Mouse (Mus musculus) brown adipose tissue, adult 24 weeks (tissue): ENCODE data around the gene Rnf111. TPM values are rescaled to one million over a fixed set of nuclear protein-coding genes. Genes with fewer than 3 reads are reported as not detected.
A peak's percentile ranks its signal among the peaks of the same experiment; 100 is the strongest.
"Not testable (repeated sequence)": the region's sequence is repeated elsewhere in the genome, so short reads cannot be mapped to it uniquely, and the experiment has no call there.

Source experiments
- H3K27ac ChIP-seq: fragments of 200-500 bp; replicated peaks from 2 replicates; pipeline ENCODE4 v1.5.1; 2012; ENCODE audit warnings: low read depth, mild to moderate bottlenecking, low read length
- H3K4me1 ChIP-seq: fragments of 200-500 bp; 2 replicates; pipeline ENCODE4 v1.6.1; 2012; ENCODE audit warnings: low read length, mixed read lengths; ENCODE audit not compliant: control insufficient read depth, insufficient read depth, insufficient read length
- H3K4me3 ChIP-seq: fragments of 200-500 bp; 2 replicates; pipeline ENCODE4 v1.5.1; 2012; ENCODE audit warnings: low read depth, mild to moderate bottlenecking, low read length, moderate library complexity; ENCODE audit not compliant: insufficient read depth
- polyA plus RNA-seq: library from polyadenylated mRNA; stranded (reverse); fragments of >200 nt; gene quantifications from 2 replicates; pipeline ENCODE4 v1.2.4, GENCODE M21; 2012; ENCODE audit not compliant: missing spikeins, insufficient read depth, insufficient read length

Gene Rnf111
- 11.6 and 13.3 TPM in 2 replicates for polyA plus RNA-seq

DNA sequence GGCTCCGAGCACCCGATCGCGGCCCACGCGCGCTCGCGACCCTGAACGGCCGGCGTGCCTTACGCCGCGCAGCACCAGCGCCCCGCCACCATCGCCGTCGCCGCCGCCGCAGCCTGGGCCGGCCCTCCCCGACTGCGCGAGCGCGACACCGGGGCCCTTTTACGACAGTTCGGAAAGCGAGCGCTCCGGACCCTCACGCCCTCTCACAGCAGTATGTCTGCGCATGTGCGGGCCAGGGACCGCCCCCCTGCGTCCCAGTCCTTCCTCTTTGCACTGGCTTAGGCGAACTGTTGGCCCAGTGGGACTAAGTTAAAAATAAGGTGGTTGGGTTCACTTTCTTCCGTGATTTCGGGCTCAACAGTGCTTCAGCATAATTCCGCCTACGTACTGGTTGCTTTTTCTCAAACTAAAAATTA is at the start of gene Rnf111:
Gene Rnf111 (minus strand): TSS at position 100 of the 416 bp plus-strand sequence.
- Histone ChIP-seq H3K4me3 (peak within 1 kb of the TSS; percentile 98), H3K4me1 (peaks cover 3% of the 10 kb centered on the region), H3K27ac (peak within 1 kb of the TSS; percentile 98)

- not testable (repeated sequence) for H3K4me1 ChIP-seq, H3K27ac ChIP-seq, H3K4me3 ChIP-seq
Observed at GRCm38 (mm10) chr9:70552233-70552632, 48.7 kb upstream of the Rnf111 start.

DNA sequence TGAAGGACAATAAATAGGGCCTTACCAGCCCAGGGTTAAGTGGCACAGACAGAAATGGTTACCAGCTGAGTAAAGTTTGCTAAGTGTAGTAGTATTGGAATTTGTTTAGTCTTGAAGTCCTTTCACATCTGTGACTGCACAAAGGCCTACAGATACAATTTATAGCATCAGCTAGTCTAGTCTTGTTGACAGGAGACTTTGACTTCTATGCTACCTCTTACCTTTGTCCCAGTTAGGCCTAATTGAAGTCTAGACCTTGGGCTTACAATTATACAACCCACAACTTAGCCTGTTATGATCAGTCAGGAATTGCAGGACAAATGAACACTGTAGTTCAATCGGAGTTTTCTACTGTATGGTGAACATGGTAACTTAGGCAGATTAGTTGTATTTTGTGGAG is 48.0 kb upstream of the Rnf111 start:
- H3K4me3 ChIP-seq, result no peak overlapping the region
- H3K4me1 ChIP-seq, result no peaks in the 10 kb centered on the region; the same call in 1 of the 2 replicates
- H3K27ac ChIP-seq, result no peak overlapping the region

DNA sequence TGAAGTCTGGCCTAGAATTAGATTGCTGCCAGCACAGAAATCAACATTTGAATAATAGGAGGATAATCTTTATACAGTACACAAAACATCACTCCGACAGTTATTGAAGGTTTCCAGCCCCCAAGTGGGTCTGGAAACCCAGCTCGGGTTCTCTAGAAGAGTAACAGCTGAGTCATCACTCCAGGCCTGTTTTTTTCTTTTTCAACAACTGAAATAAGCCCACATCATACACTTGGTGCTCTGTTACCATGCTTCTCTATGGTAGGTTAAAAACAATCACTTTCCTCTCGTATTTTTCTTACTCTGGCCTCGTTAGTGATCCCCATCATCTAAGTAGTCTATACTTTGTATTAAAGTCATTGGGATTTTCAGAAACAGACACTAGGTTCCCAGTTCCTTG is 44.8 kb upstream of the Rnf111 start:
- Histone ChIP-seq H3K4me1 (no peaks in the 10 kb centered on the region; the same call in 1 of the 2 replicates), H3K4me3 (no peak overlapping the region), H3K27ac (no peak overlapping the region)

DNA sequence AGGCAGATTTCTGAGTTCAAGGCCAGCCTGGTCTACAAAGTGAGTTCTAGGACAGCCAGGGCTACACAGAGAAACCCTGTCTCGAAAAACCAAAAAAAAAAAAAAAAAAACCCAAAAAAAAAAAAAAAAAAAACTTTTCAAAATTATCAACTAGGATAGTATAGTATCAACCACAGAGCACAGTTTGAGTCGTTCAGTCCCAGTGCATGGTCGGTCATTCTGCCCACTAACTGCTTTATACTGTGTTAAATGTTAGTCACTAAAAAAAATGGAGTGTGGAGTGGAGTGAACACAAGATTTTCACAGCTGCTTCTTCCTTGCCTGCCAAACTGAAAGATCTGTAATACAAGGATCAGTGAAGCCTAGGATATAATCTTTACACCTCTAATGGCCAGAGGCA is 43.1 kb upstream of the Rnf111 start:
- H3K4me3 ChIP-seq, H3K27ac ChIP-seq: not testable (repeated sequence)

GRCm38 (mm10) chr9:70544831-70545230 is 41.3 kb upstream of the Rnf111 start:
- H3K4me1 ChIP-seq, result no peaks in the 10 kb centered on the region
- no peak overlapping the region for H3K27ac ChIP-seq
- H3K4me3 ChIP-seq, result no peak overlapping the region

More for the DNA sequence above, 43.1 kb upstream of the Rnf111 start:
- H3K4me1 ChIP-seq, result not testable (repeated sequence)

DNA sequence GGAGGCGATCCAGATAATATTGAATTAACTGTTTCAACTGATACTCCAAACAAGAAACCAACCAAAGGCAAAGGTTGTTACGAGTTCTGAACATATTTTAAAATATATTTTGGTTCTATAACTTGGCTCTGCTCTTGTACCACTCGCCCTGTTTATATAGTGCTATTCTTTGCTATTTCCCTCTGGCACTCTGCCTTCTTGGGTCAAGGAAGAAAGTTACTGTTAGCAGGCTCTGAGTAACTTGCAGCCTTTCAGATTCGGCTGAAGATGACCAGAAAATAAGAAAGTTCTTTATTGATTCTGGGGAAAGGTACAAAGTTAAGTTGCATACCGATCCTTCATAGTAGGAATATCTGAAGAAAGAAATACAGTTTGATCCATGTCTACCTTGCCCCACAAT is 40.5 kb upstream of the Rnf111 start:
- no peak overlapping the region for H3K4me3 ChIP-seq

GRCm38 (mm10) chr9:70543048-70543880 is 39.7 kb upstream of the Rnf111 start:
- no peaks in the 10 kb centered on the region for H3K4me1 ChIP-seq
- peak overlapping the region; percentile 82 for H3K4me3 ChIP-seq
- H3K27ac ChIP-seq, result peak overlapping the region; percentile 75

More for the DNA sequence above, 40.5 kb upstream of the Rnf111 start:
- H3K27ac ChIP-seq, result no peak overlapping the region
- H3K4me1 ChIP-seq, result no peaks in the 10 kb centered on the region

DNA sequence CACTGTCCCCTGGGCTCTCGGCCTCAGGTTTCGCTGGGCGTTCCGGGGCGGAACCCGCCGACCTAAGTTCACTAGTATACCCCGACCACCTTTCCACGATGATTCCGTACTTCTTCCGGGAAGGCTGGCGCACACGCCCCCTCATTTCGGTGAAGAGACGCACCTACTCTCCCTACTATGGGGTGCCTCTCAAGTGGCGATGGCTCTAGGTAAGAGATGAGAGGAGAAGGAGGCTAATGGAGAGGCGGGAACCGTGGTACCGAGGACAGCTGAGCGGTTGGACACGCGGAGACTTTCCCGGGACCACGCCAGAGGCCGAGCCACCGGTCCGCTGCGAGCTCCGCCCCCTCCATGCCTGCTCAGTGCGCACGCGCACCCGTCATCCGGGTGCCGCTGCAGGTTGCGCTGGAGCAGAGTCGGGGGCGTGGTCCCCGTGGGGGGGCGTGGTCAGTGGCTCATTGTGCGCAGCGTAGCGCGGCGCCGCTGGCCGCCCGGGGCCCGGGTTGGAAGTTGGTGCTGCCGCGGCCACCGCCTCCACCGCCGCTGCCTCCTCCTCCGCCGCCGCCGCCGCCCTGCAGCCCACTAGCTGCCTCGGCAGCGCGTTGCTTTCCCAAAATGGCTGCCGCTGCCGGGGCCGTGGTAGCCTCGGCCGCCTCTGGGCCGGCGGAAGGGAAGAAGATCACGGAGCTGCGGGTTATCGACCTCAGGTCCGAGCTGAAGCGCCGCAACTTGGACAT is 38.9 kb upstream of the Rnf111 start, which contains the start of gene Sltm:
Gene Sltm (plus strand): TSS at position 450 of the 737 bp plus-strand sequence.
- peak within 1 kb of the TSS; percentile 90 for H3K4me3 ChIP-seq
- no peaks in the 10 kb centered on the region for H3K4me1 ChIP-seq
- H3K27ac ChIP-seq, result peak within 1 kb of the TSS; percentile 75

- Histone ChIP-seq H3K4me3 (no peak overlapping the region), H3K4me1 (no peaks in the 10 kb centered on the region), H3K27ac (no peak overlapping the region)
Observed at GRCm38 (mm10) chr9:70541584-70541983, 38.1 kb upstream of the Rnf111 start.

DNA sequence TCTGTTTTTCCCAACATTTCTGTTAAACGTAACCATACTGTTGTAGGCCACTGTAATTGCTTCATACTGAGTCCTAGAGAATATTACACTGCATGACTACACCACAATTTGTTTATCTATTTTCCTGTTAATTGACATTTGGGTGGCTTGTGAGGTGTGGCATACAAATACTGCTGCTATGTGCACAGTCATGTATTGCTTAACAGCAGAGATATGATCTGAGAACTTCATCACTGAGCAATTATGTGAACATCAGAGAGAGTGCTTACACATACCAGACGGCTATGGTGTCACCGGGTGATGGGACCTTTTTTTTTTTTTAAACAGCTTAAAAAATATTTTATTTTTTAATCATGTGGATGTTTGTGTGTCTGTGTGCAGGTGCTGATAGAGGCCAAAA is 29.8 kb upstream of the Rnf111 start:
- no peak overlapping the region for H3K27ac ChIP-seq
- no peaks in the 10 kb centered on the region for H3K4me1 ChIP-seq
- H3K4me3 ChIP-seq, result no peak overlapping the region

- H3K4me1 ChIP-seq, result no peaks in the 10 kb centered on the region
- H3K4me3 ChIP-seq, result no peak overlapping the region
- H3K27ac ChIP-seq, result no peak overlapping the region
Observed at GRCm38 (mm10) chr9:70524366-70524765, 20.8 kb upstream of the Rnf111 start.

GRCm38 (mm10) chr9:70523813-70524212 is 20.3 kb upstream of the Rnf111 start:
- Histone ChIP-seq H3K27ac (no peak overlapping the region), H3K4me1 (no peaks in the 10 kb centered on the region), H3K4me3 (no peak overlapping the region)

DNA sequence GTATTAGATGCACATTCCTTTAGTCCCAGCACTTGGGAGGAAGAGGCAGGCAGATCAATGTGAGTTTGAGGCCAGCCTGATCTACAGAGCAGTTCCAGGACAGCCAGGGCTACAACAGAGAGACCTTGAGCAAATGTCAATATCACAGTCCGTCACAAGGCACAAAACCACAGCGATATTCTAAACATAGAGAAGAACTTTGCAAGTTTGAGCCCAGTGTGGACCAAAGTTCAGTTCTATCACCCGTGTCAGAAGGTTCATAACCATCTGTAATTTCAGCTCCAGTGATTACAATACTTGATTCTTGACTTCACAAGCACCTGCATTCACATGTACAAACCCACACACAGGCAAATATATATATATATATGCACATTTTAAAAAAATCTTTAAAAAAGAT is 17.1 kb upstream of the Rnf111 start:
- Histone ChIP-seq H3K27ac (no peak overlapping the region), H3K4me1 (no peaks in the 10 kb centered on the region), H3K4me3 (no peak overlapping the region)

- Histone ChIP-seq H3K27ac (no peak overlapping the region), H3K4me1 (no peaks in the 10 kb centered on the region; the same call in 1 of the 2 replicates), H3K4me3 (no peak overlapping the region)
Observed at GRCm38 (mm10) chr9:70511681-70512080, 8.2 kb upstream of the Rnf111 start.
